Mouse (Mus musculus) heart, embryonic 14.5 days (tissue): ENCODE measurements around the gene Mylk. TPM values are rescaled to one million over a fixed set of nuclear protein-coding genes. Genes with fewer than 3 reads are reported as not detected.

Experiments
- ATAC-seq: fragments of 200-750 bp; cut with Nextera tagmentation; 2 replicates; pipeline ENCODE4 v1.8.0; 2017; ENCODE audit warnings: low read depth, moderate TSS enrichment; ENCODE audit not compliant: insufficient number of reproducible peaks, insufficient read depth, low FRiP score
- H3K27ac ChIP-seq, 2 experiments: fragments of 200-500 bp in 1 of 2; fragments of 300-500 bp in 1 of 2; sonication (generic) in 1 of 2; replicated peaks in 1 of 2; 2 replicates each; pipeline ENCODE4 v1.5.1; 2012 to 2014; ENCODE audit warnings: low read depth in 2 of 2, low read length in 2 of 2, control low read depth in 1 of 2, mild to moderate bottlenecking in 1 of 2, mixed read lengths in 1 of 2; ENCODE audit not compliant: control insufficient read depth in 1 of 2, insufficient read depth in 1 of 2
- H3K27me3 ChIP-seq: fragments of 300-500 bp; sonication (generic); 2 replicates; pipeline ENCODE4 v1.6.1; 2014; ENCODE audit warnings: mild to moderate bottlenecking, low read length, control low read depth; ENCODE audit not compliant: control insufficient read depth, insufficient read depth
- H3K36me3 ChIP-seq: fragments of 300-500 bp; sonication (generic); 2 replicates; pipeline ENCODE4 v1.6.1; 2014; ENCODE audit warnings: mild to moderate bottlenecking, control low read depth, low read length, mixed read lengths; ENCODE audit not compliant: control insufficient read depth, insufficient read depth
- H3K4me1 ChIP-seq, 2 experiments: fragments of 200-500 bp in 1 of 2; fragments of 300-500 bp in 1 of 2; sonication (generic) in 1 of 2; 2 replicates each; pipeline ENCODE4 v1.6.1; 2012 to 2014; ENCODE audit warnings: low read length in 2 of 2, control low read depth in 1 of 2, mixed read lengths in 1 of 2; ENCODE audit not compliant: control insufficient read depth in 2 of 2, insufficient read depth in 2 of 2
- H3K4me2 ChIP-seq: fragments of 300-500 bp; sonication (generic); 2 replicates; pipeline ENCODE4 v1.6.1; 2014; ENCODE audit warnings: mild to moderate bottlenecking, low read length
- H3K4me3 ChIP-seq, 2 experiments: fragments of 200-500 bp in 1 of 2; fragments of 300-500 bp in 1 of 2; sonication (generic) in 1 of 2; 2 replicates each; pipeline ENCODE4 v1.5.1; 2012 to 2014; ENCODE audit warnings: low read length in 2 of 2, mild to moderate bottlenecking in 2 of 2, control low read depth in 1 of 2, low read depth in 1 of 2, moderate library complexity in 1 of 2; ENCODE audit not compliant: control insufficient read depth in 1 of 2, insufficient read depth in 1 of 2
- H3K9ac ChIP-seq: fragments of 300-500 bp; sonication (generic); 2 replicates; pipeline ENCODE4 v1.6.1; 2014; ENCODE audit warnings: mild to moderate bottlenecking, low read length
- H3K9me3 ChIP-seq: fragments of 300-500 bp; sonication (generic); 2 replicates; pipeline ENCODE4 v1.6.1; 2016; ENCODE audit warnings: low read length, control low read depth; ENCODE audit not compliant: control insufficient read depth
- WGBS: fragments of 180-500 bp; shearing (Covaris S2); extraction: QIAGEN DNeasy Blood & Tissue Kit; methylation state at CpG from one replicate; pipeline ENCODE4 v1.1.7; 2014; 5-methylcytosine and 5-hydroxymethylcytosine counted together
- polyA plus RNA-seq: library from polyadenylated mRNA; unstranded; fragments of >200 nt; fragmentation: Nextera tagmentation; extraction: Ambion mirVana; gene quantifications from 2 replicates; pipeline ENCODE4 v1.2.1, GENCODE M21; 2014

Gene Mylk
- polyA plus RNA-seq, 1 experiment from 2014 or later, result 8.5 TPM

GRCm38 (mm10) chr16:34946301-34946700 lies 201.3 kb downstream of the Mylk start:
- no peak overlapping the region for H3K4me3 ChIP-seq
- H3K27ac ChIP-seq, result no peak overlapping the region
- no peak for ATAC-seq
- no peak overlapping the region for H3K9ac ChIP-seq
- H3K4me2 ChIP-seq, result no peak overlapping the region
- H3K36me3 ChIP-seq, result no peaks in the 10 kb centered on the region
- peaks cover 15 to 25% of the 10 kb centered on the region in 2 experiments for H3K4me1 ChIP-seq
- peaks cover 6% of the 10 kb centered on the region; the same call in 1 of the 2 replicates for H3K27me3 ChIP-seq
- 84% methylated on average over 3 of the region's 3 CpGs for WGBS
- no peaks in the 10 kb centered on the region for H3K9me3 ChIP-seq

DNA sequence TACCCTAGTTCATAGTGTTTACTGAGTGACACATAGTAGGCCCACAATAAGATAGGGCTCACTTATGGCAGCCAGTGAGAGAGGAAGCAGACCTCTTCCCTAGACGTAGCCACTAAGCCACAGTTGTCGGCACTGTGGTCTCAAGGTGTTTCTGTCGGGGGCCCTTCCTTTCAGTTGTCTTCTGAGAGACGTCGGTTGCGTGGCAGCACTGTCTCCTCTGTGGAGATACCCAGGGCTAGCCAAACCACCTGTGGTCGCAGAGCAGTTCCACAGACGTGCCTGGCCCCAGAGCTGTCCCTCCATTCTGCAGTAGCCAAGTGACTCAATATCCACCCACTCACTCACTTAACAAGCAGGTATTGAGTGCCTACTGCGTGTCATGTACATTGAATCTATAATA lies 205.9 kb downstream of the Mylk start:
- Histone ChIP-seq H3K27me3 (no peaks in the 10 kb centered on the region; the same call in 1 of the 2 replicates), H3K27ac (no peak overlapping the region), H3K4me3 (no peak overlapping the region), H3K9ac (no peak overlapping the region), H3K4me1 (peaks cover 19 to 25% of the 10 kb centered on the region in 2 experiments), H3K36me3 (no peaks in the 10 kb centered on the region), H3K4me2 (no peak overlapping the region), H3K9me3 (no peaks in the 10 kb centered on the region)
- ATAC-seq, result no peak
- whole genome bisulfite sequencing, result 74% methylated on average over 9 of the region's 9 CpGs

GRCm38 (mm10) chr16:34952254-34952653 lies 207.2 kb downstream of the Mylk start:
- Histone ChIP-seq H3K27ac (peak overlapping the region; percentile 6 to 41; a peak in 3 of 4 replicates), H3K9me3 (no peaks in the 10 kb centered on the region), H3K36me3 (no peaks in the 10 kb centered on the region), H3K9ac (no peak overlapping the region), H3K27me3 (no peaks in the 10 kb centered on the region), H3K4me1 (peaks cover 17 to 22% of the 10 kb centered on the region in 2 experiments), H3K4me2 (no peak overlapping the region), H3K4me3 (no peak overlapping the region)
- WGBS, result 54% methylated on average over 5 of the region's 5 CpGs
- no peak for ATAC-seq

DNA sequence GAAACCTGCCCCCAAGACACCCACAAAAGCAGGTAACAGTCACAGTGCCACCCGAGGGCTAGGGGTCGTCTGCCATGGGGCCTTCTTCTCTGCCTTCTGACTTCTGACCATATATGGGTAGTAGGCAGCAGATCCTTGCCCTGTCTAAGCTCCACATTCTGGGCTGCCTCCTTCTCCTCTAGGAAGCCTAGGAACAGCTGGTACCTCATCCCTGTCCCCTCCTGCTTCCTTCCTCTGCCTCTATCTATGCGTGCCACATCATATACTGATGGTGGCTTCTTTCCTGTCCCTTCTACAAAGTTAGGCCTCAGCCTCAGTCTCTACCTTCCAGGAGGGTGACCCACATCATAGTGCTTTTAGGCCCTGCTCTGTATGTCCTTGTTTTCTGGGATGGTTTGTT lies 207.8 kb downstream of the Mylk start:
- peak overlapping the region in 1 of 2 experiments; percentile 6; a peak in 2 of 4 replicates for H3K27ac ChIP-seq
- no peaks in the 10 kb centered on the region for H3K27me3 ChIP-seq
- no peaks in the 10 kb centered on the region for H3K9me3 ChIP-seq
- no peak overlapping the region for H3K9ac ChIP-seq
- H3K36me3 ChIP-seq, result no peaks in the 10 kb centered on the region
- no peak for ATAC-seq
- H3K4me2 ChIP-seq, result no peak overlapping the region
- H3K4me3 ChIP-seq, result no peak overlapping the region
- 64% methylated on average over 3 of the region's 3 CpGs for WGBS
- H3K4me1 ChIP-seq, result peaks cover 22 to 28% of the 10 kb centered on the region in 2 experiments

GRCm38 (mm10) chr16:34953501-34953900 lies 208.5 kb downstream of the Mylk start:
- Histone ChIP-seq H3K36me3 (no peaks in the 10 kb centered on the region), H3K4me2 (no peak overlapping the region)
- WGBS, result 86% methylated on average over 10 of the region's 10 CpGs

DNA sequence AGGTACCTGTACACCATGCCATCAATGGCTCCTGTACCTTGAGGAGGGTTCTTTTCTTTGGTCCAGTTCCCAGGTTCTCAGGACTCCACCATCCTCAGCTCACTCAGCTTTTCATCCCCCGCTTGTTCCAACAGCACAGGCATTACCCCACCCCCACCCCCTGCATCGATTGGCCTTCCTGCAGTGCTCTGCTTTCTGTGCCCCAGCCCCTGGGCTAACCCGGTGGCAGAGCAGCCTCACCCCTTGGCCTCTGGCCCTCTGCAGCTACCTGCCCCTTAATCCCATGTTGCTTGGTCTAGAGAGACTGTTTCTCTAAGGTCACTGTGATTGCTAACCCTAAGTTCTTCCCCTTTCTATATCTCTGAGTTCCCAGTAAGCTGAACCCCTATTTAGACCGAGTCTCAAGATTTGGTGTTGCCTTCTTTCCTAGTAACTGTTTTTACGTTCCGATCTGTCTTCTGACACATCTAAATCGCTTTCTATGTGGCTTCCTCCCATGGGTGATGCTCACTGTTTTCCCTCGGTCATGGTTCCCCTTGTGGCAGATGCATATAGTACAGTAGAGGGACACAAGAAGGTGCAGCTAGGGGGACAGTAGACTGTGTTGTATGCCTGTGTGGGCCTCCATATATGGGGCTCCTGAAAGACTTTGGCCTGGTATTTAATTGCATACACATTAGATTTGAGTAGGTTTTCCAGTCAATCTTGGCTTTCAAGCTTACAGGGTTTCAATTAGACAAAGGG lies 212.6 kb downstream of the Mylk start:
- H3K9ac ChIP-seq, result no peak overlapping the region
- ATAC-seq, result no peak

More at GRCm38 (mm10) chr16:34953501-34953900, 208.5 kb downstream of the Mylk start:
- H3K4me1 ChIP-seq, result peaks cover 29 to 35% of the 10 kb centered on the region in 2 experiments
- H3K9ac ChIP-seq, result no peak overlapping the region
- no peak overlapping the region for H3K27ac ChIP-seq
- no peak for ATAC-seq
- H3K9me3 ChIP-seq, result no peaks in the 10 kb centered on the region
- no peak overlapping the region for H3K4me3 ChIP-seq
- no peaks in the 10 kb centered on the region for H3K27me3 ChIP-seq

DNA sequence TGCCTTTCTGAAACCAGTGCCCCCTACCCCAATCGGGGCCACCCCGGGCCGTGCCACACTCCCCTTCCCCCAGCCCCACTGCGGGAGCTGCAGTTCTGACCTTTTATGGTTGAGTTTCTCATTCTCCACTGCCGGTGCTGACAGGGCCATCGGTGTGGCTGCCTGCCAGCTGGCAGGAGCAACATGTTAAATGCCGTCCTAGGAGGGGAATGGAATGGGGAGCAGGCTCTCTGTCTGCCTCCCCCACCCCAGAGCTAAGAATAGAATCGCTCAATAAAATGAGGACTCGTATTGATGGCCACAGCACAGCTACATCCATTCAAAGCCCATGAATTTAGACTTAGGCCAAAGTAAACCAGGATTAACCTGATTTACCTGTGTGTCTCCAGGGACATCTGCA lies 213.7 kb downstream of the Mylk start:
- Histone ChIP-seq H3K4me3 (no peak overlapping the region), H3K36me3 (no peaks in the 10 kb centered on the region), H3K4me1 (peaks cover 39 to 58% of the 10 kb centered on the region in 2 experiments), H3K4me2 (peak overlapping the region; percentile 33; the same call in 1 of the 2 replicates), H3K9ac (0 out of 2 replicates have a peak overlapping the region, but pooled peaks have one; percentile 41), H3K9me3 (no peaks in the 10 kb centered on the region), H3K27ac (peak overlapping the region; percentile 96 to 97), H3K27me3 (no peaks in the 10 kb centered on the region)
- ATAC-seq, result peak; percentile 85
- WGBS, result 1% methylated on average over 9 of the region's 9 CpGs

More for the DNA sequence above, 212.6 kb downstream of the Mylk start:
- H3K27me3 ChIP-seq, result no peaks in the 10 kb centered on the region
- peak overlapping the region; percentile 96 to 97 for H3K27ac ChIP-seq
- WGBS, result 58% methylated on average over 8 of the region's 8 CpGs
- H3K4me2 ChIP-seq, result no peak overlapping the region
- no peak overlapping the region for H3K4me3 ChIP-seq
- H3K9me3 ChIP-seq, result no peaks in the 10 kb centered on the region
- no peaks in the 10 kb centered on the region for H3K36me3 ChIP-seq
- peaks cover 46 to 66% of the 10 kb centered on the region in 2 experiments for H3K4me1 ChIP-seq
